20 mouse cellular contexts compared by ENCODE assay signal in genomic region chr2:153747994-153748393, GRCm38 (mm10). TPM values are rescaled to one million over a fixed set of nuclear protein-coding genes. Genes with fewer than 3 reads are reported as not detected.
"Had no signal": no experiment of that assay in that cellular context is flagged by ENCODE, and none has a peak within 500 bp of the region (broad histone marks: within the 10 kb centered on the region; RNA-seq: fewer than 3 reads in every experiment).

No protein-coding gene starts in this region.

- H3K27me3 ChIP-seq: neural tube, embryonic 13.5 days; neural tube, embryonic 15.5 days; stomach, embryonic 15.5 days had no signal

- H3K9ac ChIP-seq: neural tube, embryonic 13.5 days; neural tube, embryonic 15.5 days; stomach, embryonic 15.5 days had no signal

- H3K9me3 ChIP-seq: neural tube, embryonic 13.5 days; neural tube, embryonic 15.5 days; stomach, embryonic 15.5 days had no signal

- DNase-seq: retina, postnatal 1 day; right cerebral cortex, adult 18-20 months; right cerebral cortex, postnatal 14 days; right cerebral cortex, postnatal 25 days; right cerebral cortex, postnatal 4 days; spleen, adult 18-20 months; thymus, adult 18-20 months; thymus, adult 2 months; thymus, postnatal 14 days; thymus, postnatal 25 days; thymus, postnatal 36 days; thymus, postnatal 4 days had no signal

- H3K4me3 ChIP-seq: neural tube, embryonic 13.5 days; neural tube, embryonic 15.5 days; stomach, embryonic 15.5 days had no signal

- H3K27ac ChIP-seq: neural tube, embryonic 13.5 days; neural tube, embryonic 15.5 days; stomach, embryonic 15.5 days; stomach, postnatal 0 days had no signal

- H3K4me2 ChIP-seq: neural tube, embryonic 13.5 days; neural tube, embryonic 15.5 days; stomach, embryonic 15.5 days had no signal

RNA-seq across cellular contexts. Expression of gene Efcab8, which starts 31.7 kb away (rescaled TPM):
- polyA plus RNA-seq: neural tube, embryonic 13.5 days; neural tube, embryonic 14.5 days; neural tube, embryonic 15.5 days had no signal

RNA-seq across cellular contexts. Expression of gene Dnmt3c, which starts 51.5 kb away (rescaled TPM):
- polyA plus RNA-seq: neural tube, embryonic 13.5 days; neural tube, embryonic 14.5 days; small intestine, adult 2 months; stomach, postnatal 0 days; thymus, adult 2 months; thymus, postnatal 0 days; urinary bladder, adult 2 months had no signal
